ENCODE assay signal across 11 mouse cellular contexts in genomic region chr5:110203164-110203895, GRCm38 (mm10). TPM values are rescaled to one million over a fixed set of nuclear protein-coding genes. Genes with fewer than 3 reads are reported as not detected.
DNase-seq lines count a peak whose midpoint lies in the region; ATAC-seq and TF ChIP-seq lines count a peak whose summit lies in the region.
"Had no signal": no experiment of that assay in that cellular context is flagged by ENCODE, and none has a peak within 500 bp of the region (broad histone marks: within the 10 kb centered on the region; RNA-seq: fewer than 3 reads in every experiment).

No protein-coding gene starts in this region.

- H3K27me3 ChIP-seq in kidney, adult 2 months (replicated peaks; ENCODE audit: control insufficient read depth, insufficient read depth, low read length): no peaks in the 10 kb centered on the region
- H3K27me3 ChIP-seq in kidney, embryonic 15.5 days: no peaks in the 10 kb centered on the region
- H3K27me3 ChIP-seq: intestine, embryonic 15.5 days; limb, embryonic 15.5 days had no signal

- WGBS in kidney, adult 2 months: 82% methylated on average over 10 of the region's 10 CpGs
- WGBS in kidney, embryonic 15.5 days: 87% methylated on average over 10 of the region's 10 CpGs

- TF ChIP-seq POLR2A in kidney, adult 2 months (IDR thresholded peaks at IDR 0.05; ENCODE audit: low read depth, low read length): no peak

- H3K4me3 ChIP-seq in kidney, adult 2 months (ENCODE audit: insufficient read depth, low read depth, low read length): no peak overlapping the region
- no peak overlapping the region for H3K4me3 ChIP-seq in kidney, embryonic 15.5 days (replicated peaks)
- H3K4me3 ChIP-seq: intestine, embryonic 15.5 days; limb, embryonic 15.5 days; myocyte had no signal

- no peak overlapping the region for H3K27ac ChIP-seq in kidney, adult 2 months (ENCODE audit: insufficient read depth, low read depth, low read length)
- H3K27ac ChIP-seq in kidney, embryonic 15.5 days: no peak overlapping the region
- H3K27ac ChIP-seq: intestine, embryonic 15.5 days; limb, embryonic 15.5 days had no signal

- no peak overlapping the region for H3K9ac ChIP-seq in kidney, embryonic 15.5 days
- H3K9ac ChIP-seq: intestine, embryonic 15.5 days; limb, embryonic 15.5 days had no signal

- TF ChIP-seq CTCF in kidney, adult 2 months (conservative IDR thresholded peaks at IDR 0.05; ENCODE audit: insufficient read depth, insufficient read length, low read depth, low read length): peak; percentile 44; the same call in 1 of the 2 replicates

- no peaks in the 10 kb centered on the region for H3K9me3 ChIP-seq in kidney, embryonic 15.5 days (replicated peaks)
- H3K9me3 ChIP-seq: intestine, embryonic 15.5 days; limb, embryonic 15.5 days had no signal

- ATAC-seq in kidney, embryonic 15.5 days (replicated peaks; ENCODE audit: low FRiP score): no peak
- peak; percentile 69 for ATAC-seq in common myeloid progenitor, adult 5-6 weeks (replicated peaks; ENCODE audit: low read depth, poor library complexity, severe bottlenecking)
- ATAC-seq: intestine, embryonic 15.5 days had no signal

- peak; percentile 21 for DNase-seq in kidney, adult 2 months
- DNase-seq in 3T3-L1 (ENCODE audit: low read depth, low spot score): peak; percentile 32
- DNase-seq in B cell, adult 2 months: peak; percentile 19 to 21
- DNase-seq in urinary bladder, postnatal 4 days (ENCODE audit: low spot score in 2 of 2): no peak
- no peak for DNase-seq in ovary, adult 18-20 months (ENCODE audit: low spot score)
- no peak for DNase-seq in Muller cell, postnatal 12 days (ENCODE audit: inconsistent ontology term)

- no peak overlapping the region for H3K4me2 ChIP-seq in kidney, embryonic 15.5 days
- H3K4me2 ChIP-seq: intestine, embryonic 15.5 days; limb, embryonic 15.5 days had no signal

- H3K36me3 ChIP-seq in kidney, adult 2 months (ENCODE audit: control insufficient read depth, insufficient read depth, low read length): peaks cover 7% of the 10 kb centered on the region
- peaks cover 86% of the 10 kb centered on the region for H3K36me3 ChIP-seq in kidney, embryonic 15.5 days

- no peaks in the 10 kb centered on the region for H3K4me1 ChIP-seq in kidney, adult 2 months (ENCODE audit: control insufficient read depth, insufficient read depth, low read length)
- no peaks in the 10 kb centered on the region for H3K4me1 ChIP-seq in kidney, embryonic 15.5 days
- H3K4me1 ChIP-seq: intestine, embryonic 15.5 days; limb, embryonic 15.5 days had no signal

RNA-seq across cellular contexts. Expression of gene Golga3, which starts 26.8 kb away (rescaled TPM):
- 7.8 and 8.6 TPM in 2 replicates for polyA plus RNA-seq in kidney, adult 2 months (2012; rRNA removed)
- 19.0 and 19.4 TPM in 2 replicates for polyA plus RNA-seq in kidney, embryonic 15.5 days (2015; fragmentation: Nextera tagmentation; extraction: Ambion mirVana)
- 23.5 and 35.6 TPM in 2 replicates for total RNA-seq in common myeloid progenitor, adult 5-6 weeks (2017)

RNA-seq across cellular contexts. Expression of gene Ankle2, which starts 27.5 kb away (rescaled TPM):
- 7.5 and 8.6 TPM in 2 replicates for polyA plus RNA-seq in kidney, adult 2 months (2012; rRNA removed)
- 29.7 and 32.2 TPM in 2 replicates for polyA plus RNA-seq in kidney, embryonic 15.5 days (2015; fragmentation: Nextera tagmentation; extraction: Ambion mirVana)
- 55.2 and 75.7 TPM in 2 replicates for total RNA-seq in common myeloid progenitor, adult 5-6 weeks (2017)

Comparison
In these comparisons a context has a peak if more than half of its experiments do, and no peak if none do; other contexts are left out.
1. DNase-seq: peak in kidney, adult 2 months (single experiment), 3T3-L1 (single experiment) and B cell, adult 2 months (2 of 2); none in urinary bladder, postnatal 4 days (0 of 2), ovary, adult 18-20 months (single experiment) and Muller cell, postnatal 12 days (single experiment).